Mouse (Mus musculus): ENCODE data around the gene Cers6. TPM values are rescaled to one million over a fixed set of nuclear protein-coding genes. Genes with fewer than 3 reads are reported as not detected.

Cers6 gene
- 9.9 and 16.4 TPM in 2 replicates for total RNA-seq (2017)

- ATAC-seq (replicated peaks; ENCODE audit: low read depth, poor library complexity, severe bottlenecking), result peak; percentile 86
Measured at GRCm38 (mm10) chr2:68860904-68861685, at the start of gene Cers6. Cers6 (plus strand) TSS chr2:68861441.

- ATAC-seq (replicated peaks; ENCODE audit: low read depth, poor library complexity, severe bottlenecking), result no peak
Measured at GRCm38 (mm10) chr2:68814409-68814808, 46.8 kb upstream of the Cers6 start.

GRCm38 (mm10) chr2:68819040-68819439, 42.2 kb upstream of the Cers6 start:
- no peak for ATAC-seq (replicated peaks; ENCODE audit: low read depth, poor library complexity, severe bottlenecking)

- ATAC-seq (replicated peaks; ENCODE audit: low read depth, poor library complexity, severe bottlenecking), result no peak
Measured at GRCm38 (mm10) chr2:68822152-68822887, 38.9 kb upstream of the Cers6 start.

GRCm38 (mm10) chr2:68825326-68826020, 35.8 kb upstream of the Cers6 start:
- ATAC-seq (replicated peaks; ENCODE audit: low read depth, poor library complexity, severe bottlenecking), result peak; percentile 98

GRCm38 (mm10) chr2:68843330-68843729, 17.9 kb upstream of the Cers6 start:
- ATAC-seq (replicated peaks; ENCODE audit: low read depth, poor library complexity, severe bottlenecking), result no peak

GRCm38 (mm10) chr2:68844530-68844929, 16.7 kb upstream of the Cers6 start:
- ATAC-seq (replicated peaks; ENCODE audit: low read depth, poor library complexity, severe bottlenecking), result no peak

GRCm38 (mm10) chr2:68845002-68845740, 16.1 kb upstream of the Cers6 start:
- ATAC-seq (replicated peaks; ENCODE audit: low read depth, poor library complexity, severe bottlenecking), result no peak

GRCm38 (mm10) chr2:68860391-68860790, 850 bp upstream of the Cers6 start:
- ATAC-seq (replicated peaks; ENCODE audit: low read depth, poor library complexity, severe bottlenecking), result 0 out of 2 replicates have a peak, but pooled peaks have one; percentile 2

- ATAC-seq (replicated peaks; ENCODE audit: low read depth, poor library complexity, severe bottlenecking), result peak; percentile 12
Measured at GRCm38 (mm10) chr2:68861721-68862463, 651 bp downstream of the Cers6 start.

- ATAC-seq (replicated peaks; ENCODE audit: low read depth, poor library complexity, severe bottlenecking), result no peak
Measured at GRCm38 (mm10) chr2:68862464-68863266, 1.4 kb downstream of the Cers6 start.

GRCm38 (mm10) chr2:68863561-68863960, 2.3 kb downstream of the Cers6 start:
- no peak for ATAC-seq (replicated peaks; ENCODE audit: low read depth, poor library complexity, severe bottlenecking)

- no peak for ATAC-seq (replicated peaks; ENCODE audit: low read depth, poor library complexity, severe bottlenecking)
Measured at GRCm38 (mm10) chr2:68864366-68864765, 3.1 kb downstream of the Cers6 start.

- peak; percentile 61 for ATAC-seq (replicated peaks; ENCODE audit: low read depth, poor library complexity, severe bottlenecking)
Measured at GRCm38 (mm10) chr2:68867148-68867547, 5.9 kb downstream of the Cers6 start.

GRCm38 (mm10) chr2:68870999-68871780, 9.9 kb downstream of the Cers6 start:
- no peak for ATAC-seq (replicated peaks; ENCODE audit: low read depth, poor library complexity, severe bottlenecking)

- peak; percentile 90 for ATAC-seq (replicated peaks; ENCODE audit: low read depth, poor library complexity, severe bottlenecking)
Measured at GRCm38 (mm10) chr2:68873086-68873485, 11.8 kb downstream of the Cers6 start.

- ATAC-seq (replicated peaks; ENCODE audit: low read depth, poor library complexity, severe bottlenecking), result peak; percentile 19
Measured at GRCm38 (mm10) chr2:68873653-68874441, 12.6 kb downstream of the Cers6 start.
